Mouse (Mus musculus) CH12.LX (cell line): ENCODE results near the gene Guk1. TPM values are rescaled to one million over a fixed set of nuclear protein-coding genes. Genes with fewer than 3 reads are reported as not detected.
A peak's percentile ranks its signal among the peaks of the same experiment; 100 is the strongest.
"Not testable (repeated sequence)": the region's sequence is repeated elsewhere in the genome, so short reads cannot be mapped to it uniquely, and the experiment has no call there.

Source experiments
- DNase-seq: peaks from one replicate; pipeline ENCODE4 v3.0.0-alpha.2; 2013; ENCODE audit errors: extremely low read depth
- H3K27ac ChIP-seq: 2 replicates; pipeline ENCODE4 v1.5.1; 2012; ENCODE audit warnings: low read depth, mild to moderate bottlenecking, control low read depth, moderate library complexity; ENCODE audit not compliant: insufficient read depth
- H3K27me3 ChIP-seq: replicated peaks from 2 replicates; pipeline ENCODE3; 2012; ENCODE audit warnings: inconsistent platforms
- H3K36me3 ChIP-seq, 2 experiments: replicated peaks in 1 of 2; 2 replicates each; pipeline versions ENCODE3 to v1.6.1; 2012; ENCODE audit warnings: inconsistent platforms in 1 of 2, low read length in 1 of 2, mild to moderate bottlenecking in 1 of 2, mixed read lengths in 1 of 2, moderate library complexity in 1 of 2; ENCODE audit not compliant: control insufficient read depth in 1 of 2, insufficient read depth in 1 of 2
- H3K4me1 ChIP-seq, 2 experiments: 2 replicates each; pipeline ENCODE4 v1.6.1; 2012; ENCODE audit warnings: inconsistent platforms in 1 of 2, moderate library complexity in 1 of 2; ENCODE audit not compliant: insufficient read depth in 2 of 2, control insufficient read depth in 1 of 2
- H3K4me2 ChIP-seq: 2 replicates; pipeline ENCODE4 v1.6.1; 2012; ENCODE audit warnings: low read depth, mild to moderate bottlenecking, control low read depth; ENCODE audit not compliant: poor library complexity, insufficient read depth, severe bottlenecking
- H3K4me3 ChIP-seq, 3 experiments: fragments of 150-350 bp in 1 of 3; sonication (generic) in 1 of 3; replicated peaks in 1 of 3; 2 replicates each; pipeline versions ENCODE3 to v1.5.1; 2011 to 2012; ENCODE audit warnings: low read depth in 2 of 3, low read length in 2 of 3, mild to moderate bottlenecking in 2 of 3, moderate library complexity in 2 of 3, control low read depth in 1 of 3, improper control_type of control experiment in 1 of 3, inconsistent platforms in 1 of 3, mixed read lengths in 1 of 3; ENCODE audit not compliant: poor library complexity in 1 of 3
- H3K79me2 ChIP-seq: replicated peaks from 2 replicates; pipeline ENCODE4 v1.6.1; 2012; ENCODE audit warnings: mild to moderate bottlenecking, moderate library complexity; ENCODE audit not compliant: control insufficient read depth, poor library complexity, insufficient read depth, severe bottlenecking; ENCODE audit errors: extremely low read depth
- H3K9ac ChIP-seq: 2 replicates; pipeline ENCODE4 v1.6.1; 2012; ENCODE audit warnings: low read depth, mild to moderate bottlenecking, control low read depth, moderate library complexity; ENCODE audit not compliant: insufficient read depth
- H3K9me3 ChIP-seq: replicated peaks from 2 replicates; pipeline ENCODE3; 2012; ENCODE audit warnings: low read length, inconsistent platforms, mixed read lengths
- BHLHE40 ChIP-seq: IDR thresholded peaks from 2 replicates; pipeline ENCODE4 v1.6.1; 2011; ENCODE audit warnings: mild to moderate bottlenecking, low read depth, low read length, improper control_type of control experiment
- CHD1 ChIP-seq: IDR thresholded peaks from 2 replicates; pipeline ENCODE4 v1.6.1; 2012; ENCODE audit warnings: low read depth, low read length, improper control_type of control experiment, inconsistent platforms
- CHD2 ChIP-seq: IDR thresholded peaks from 2 replicates; pipeline ENCODE4 v1.6.1; 2011; ENCODE audit warnings: low read length, improper control_type of control experiment
- E2F4 ChIP-seq: IDR thresholded peaks from 2 replicates; pipeline ENCODE4 v1.6.1; 2011; ENCODE audit warnings: low read depth, low read length, improper control_type of control experiment; ENCODE audit not compliant: insufficient replicate concordance
- KAT2A ChIP-seq: IDR thresholded peaks from 2 replicates; pipeline ENCODE4 v1.6.1; 2012; ENCODE audit warnings: low read length, improper control_type of control experiment, inconsistent platforms; ENCODE audit not compliant: insufficient replicate concordance
- MAFK ChIP-seq: IDR thresholded peaks from 2 replicates; pipeline ENCODE4 v1.6.1; 2011; ENCODE audit warnings: low read length, improper control_type of control experiment; ENCODE audit not compliant: insufficient replicate concordance
- MAX ChIP-seq: IDR thresholded peaks from 2 replicates; pipeline ENCODE4 v1.6.1; 2011; ENCODE audit warnings: low read length, improper control_type of control experiment
- RCOR1 ChIP-seq: conservative IDR thresholded peaks from 2 replicates; pipeline ENCODE4 v1.6.1; 2012; ENCODE audit warnings: low read depth, mild to moderate bottlenecking, inconsistent platforms, low read length, improper control_type of control experiment
- SIN3A ChIP-seq: IDR thresholded peaks from 2 replicates; pipeline ENCODE4 v1.6.1; 2012; ENCODE audit warnings: low read length, improper control_type of control experiment, inconsistent platforms
- SMC3 ChIP-seq: IDR thresholded peaks from 2 replicates; pipeline ENCODE4 v1.6.1; 2011; ENCODE audit warnings: low read depth, low read length, improper control_type of control experiment
- TCF12 ChIP-seq: IDR thresholded peaks from 2 replicates; pipeline ENCODE4 v1.6.1; 2014; ENCODE audit warnings: low read depth, mild to moderate bottlenecking, inconsistent platforms, low read length, improper control_type of control experiment
- UBTF ChIP-seq: IDR thresholded peaks from 2 replicates; pipeline ENCODE4 v1.6.1; 2012; ENCODE audit warnings: low read depth, mild to moderate bottlenecking, inconsistent platforms, low read length, improper control_type of control experiment, moderate library complexity
- ZC3H11A ChIP-seq: IDR thresholded peaks from 2 replicates; pipeline ENCODE4 v1.6.1; 2012; ENCODE audit warnings: low read depth, mild to moderate bottlenecking, inconsistent platforms, low read length, improper control_type of control experiment
- ZMIZ1 ChIP-seq: IDR thresholded peaks from 2 replicates; pipeline ENCODE4 v1.6.1; 2012; ENCODE audit warnings: low read depth, mild to moderate bottlenecking, inconsistent platforms, low read length, improper control_type of control experiment
- ZNF384 ChIP-seq: IDR thresholded peaks from 2 replicates; pipeline ENCODE4 v1.6.1; 2012; ENCODE audit warnings: low read depth, low read length, improper control_type of control experiment, inconsistent platforms
- dilution Hi-C: fragments of 300-500 bp; cut with MboI; formaldehyde crosslinking; loops from 2 replicates; pipeline ENCODE4 v1.14.3; 2020; ENCODE audit warnings: low sequenced_read_pairs; ENCODE audit not compliant: extremely low pct_unique_long_range_greater_than_20kb, extremely low pct_ligation_motif_present
- in situ Hi-C: fragments of 300-500 bp; cut with MboI; formaldehyde crosslinking; loops from 3 replicates; pipeline ENCODE4 v1.14.3; 2019; ENCODE audit warnings: low sequenced_read_pairs, low pct_ligation_motif_present, low pct_unique_long_range_greater_than_20kb, mixed read lengths
- polyA plus RNA-seq: library from polyadenylated mRNA; unstranded; fragments of >175 nt; gene quantifications from 2 replicates; pipeline ENCODE4 v1.2.1, GENCODE M21; 2012; ENCODE audit warnings: low read depth; ENCODE audit not compliant: insufficient read length
- total RNA-seq, 2 experiments: library from RNA; depleted of rRNA; stranded (reverse); fragments of 300-350 nt in 1 of 2; fragments of >200 nt in 1 of 2; gene quantifications; 2 replicates each; pipeline ENCODE4 v1.2.3; 2012 to 2014

Guk1 gene
- total and polyA plus RNA-seq, 3 experiments, result 111 to 148 (median 130) TPM

GRCm38 (mm10) chr11:59216955-59217354 is 24.9 kb upstream of the Guk1 start:
- Histone ChIP-seq H3K4me2 (no peak overlapping the region), H3K79me2 (peaks cover 93% of the 10 kb centered on the region), H3K4me1 (peaks cover 10 to 73% of the 10 kb centered on the region in 2 experiments), H3K36me3 (peaks cover 54 to 94% of the 10 kb centered on the region in 2 experiments), H3K27ac (no peak overlapping the region), H3K27me3 (no peaks in the 10 kb centered on the region), H3K9ac (no peak overlapping the region), H3K9me3 (no peaks in the 10 kb centered on the region), H3K4me3 (no peak overlapping the region)
- TF ChIP-seq E2F4 (no peak), KAT2A (no peak), MAFK (no peak), BHLHE40 (no peak), ZMIZ1 (no peak), SIN3A (no peak), CHD1 (no peak), CHD2 (no peak), RCOR1 (no peak), TCF12 (no peak)
- dilution Hi-C loops (no loop called here), in situ Hi-C loops (no loop called here)
- DNase-seq, result no peak

DNA sequence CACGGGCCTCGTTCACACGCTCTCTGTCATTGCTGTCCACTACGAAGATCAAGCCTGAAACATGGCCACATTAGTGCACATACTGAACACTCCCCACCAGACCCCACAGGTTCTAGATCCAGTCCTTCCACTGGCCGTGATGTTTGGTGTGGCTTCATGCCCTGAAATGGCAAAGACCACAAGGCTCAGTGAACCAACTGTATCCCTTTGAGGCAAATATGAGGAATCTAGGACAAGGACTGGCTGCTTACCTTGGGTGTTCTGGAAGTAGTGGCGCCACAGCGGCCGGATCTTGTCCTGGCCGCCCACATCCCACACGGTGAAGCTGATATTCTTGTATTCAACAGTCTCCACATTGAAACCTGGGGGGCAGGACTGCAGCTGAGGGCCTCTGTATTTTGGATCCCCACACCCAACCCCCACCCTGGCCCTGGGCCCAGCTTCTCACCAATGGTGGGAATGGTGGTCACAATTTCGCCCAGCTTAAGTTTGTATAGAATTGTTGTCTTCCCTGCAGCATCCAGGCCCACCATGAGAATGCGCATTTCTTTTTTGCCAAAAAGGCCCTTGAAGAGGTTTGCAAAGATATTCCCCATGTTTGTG is 21.0 kb upstream of the Guk1 start:
- no peak overlapping the region for H3K9ac ChIP-seq
- peaks cover 56% of the 10 kb centered on the region for H3K79me2 ChIP-seq
- no peak for DNase-seq
- no peak overlapping the region for H3K4me2 ChIP-seq
- peaks cover 5 to 62% of the 10 kb centered on the region in 2 experiments; a peak in 2 of 4 replicates for H3K4me1 ChIP-seq
- dilution Hi-C loops (no loop called here), in situ Hi-C loops (no loop called here)
- H3K27ac ChIP-seq, result no peak overlapping the region
- H3K9me3 ChIP-seq, result no peaks in the 10 kb centered on the region
- H3K4me3 ChIP-seq, result no peak overlapping the region
- no peaks in the 10 kb centered on the region for H3K27me3 ChIP-seq
- TF ChIP-seq CHD1, result no peak
- TF ChIP-seq SMC3, result no peak
- TF ChIP-seq CHD2, result 0 out of 2 replicates have a peak, but pooled peaks have one; percentile 10
- no peak for TF ChIP-seq UBTF
- no peak for TF ChIP-seq ZC3H11A
- TF ChIP-seq ZNF384, result no peak
- no peak for TF ChIP-seq E2F4
- TF ChIP-seq MAX, result no peak
- H3K36me3 ChIP-seq, result peaks cover 57 to 83% of the 10 kb centered on the region in 2 experiments

DNA sequence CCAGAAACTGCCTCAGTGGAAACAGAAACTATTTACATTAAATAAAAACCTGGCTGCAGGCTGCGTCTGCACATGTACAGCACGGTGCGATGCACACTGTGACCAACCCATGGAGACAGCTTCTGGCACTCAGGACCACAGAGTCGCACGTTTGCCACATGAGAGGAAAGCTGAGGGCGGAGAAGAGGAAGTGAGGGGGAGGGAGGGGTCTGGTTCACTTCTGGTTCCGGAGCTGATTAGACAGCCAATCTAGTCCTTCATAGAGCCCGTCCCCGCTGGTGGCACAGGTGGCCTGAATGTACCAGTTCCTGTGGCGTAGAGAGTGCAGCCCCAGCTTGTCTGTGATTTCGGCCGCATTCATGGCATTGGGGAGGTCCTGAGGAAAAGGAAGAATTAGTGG is 20.3 kb upstream of the Guk1 start:
- Histone ChIP-seq H3K36me3 (peaks cover 52 to 79% of the 10 kb centered on the region in 2 experiments), H3K4me1 (peaks cover 5 to 65% of the 10 kb centered on the region in 2 experiments; a peak in 2 of 4 replicates), H3K79me2 (peaks cover 50% of the 10 kb centered on the region)
- H3K27ac ChIP-seq, H3K4me2 ChIP-seq, H3K9ac ChIP-seq, H3K4me3 ChIP-seq, H3K27me3 ChIP-seq, in situ Hi-C loops, dilution Hi-C loops, H3K9me3 ChIP-seq: not testable (repeated sequence)
- DNase-seq, result peak; percentile 40

- dilution Hi-C loops, H3K9me3 ChIP-seq, DNase-seq, H3K27ac ChIP-seq, H3K4me3 ChIP-seq, H3K4me2 ChIP-seq, H3K27me3 ChIP-seq, H3K9ac ChIP-seq, in situ Hi-C loops: not testable (repeated sequence)
- H3K79me2 ChIP-seq, result peaks cover 42% of the 10 kb centered on the region
- H3K4me1 ChIP-seq, result peaks cover 5 to 58% of the 10 kb centered on the region in 2 experiments; a peak in 2 of 4 replicates
- H3K36me3 ChIP-seq, result peaks cover 53 to 79% of the 10 kb centered on the region in 2 experiments
Measured at GRCm38 (mm10) chr11:59211561-59211960, 19.5 kb upstream of the Guk1 start.
